Mouse (Mus musculus) B cell, adult 67 days (primary cell): ENCODE data around the gene Adal. TPM values are rescaled to one million over a fixed set of nuclear protein-coding genes. Genes with fewer than 3 reads are reported as not detected.

ENCODE experiments used
- total RNA-seq, 2 experiments: library from RNA; stranded (reverse); gene quantifications; 4 replicates each; pipeline ENCODE4 v1.2.4; 2023

The Adal gene
- 10 to 100 TPM; 17.0 to 21.0 TPM for total RNA-seq

DNA sequence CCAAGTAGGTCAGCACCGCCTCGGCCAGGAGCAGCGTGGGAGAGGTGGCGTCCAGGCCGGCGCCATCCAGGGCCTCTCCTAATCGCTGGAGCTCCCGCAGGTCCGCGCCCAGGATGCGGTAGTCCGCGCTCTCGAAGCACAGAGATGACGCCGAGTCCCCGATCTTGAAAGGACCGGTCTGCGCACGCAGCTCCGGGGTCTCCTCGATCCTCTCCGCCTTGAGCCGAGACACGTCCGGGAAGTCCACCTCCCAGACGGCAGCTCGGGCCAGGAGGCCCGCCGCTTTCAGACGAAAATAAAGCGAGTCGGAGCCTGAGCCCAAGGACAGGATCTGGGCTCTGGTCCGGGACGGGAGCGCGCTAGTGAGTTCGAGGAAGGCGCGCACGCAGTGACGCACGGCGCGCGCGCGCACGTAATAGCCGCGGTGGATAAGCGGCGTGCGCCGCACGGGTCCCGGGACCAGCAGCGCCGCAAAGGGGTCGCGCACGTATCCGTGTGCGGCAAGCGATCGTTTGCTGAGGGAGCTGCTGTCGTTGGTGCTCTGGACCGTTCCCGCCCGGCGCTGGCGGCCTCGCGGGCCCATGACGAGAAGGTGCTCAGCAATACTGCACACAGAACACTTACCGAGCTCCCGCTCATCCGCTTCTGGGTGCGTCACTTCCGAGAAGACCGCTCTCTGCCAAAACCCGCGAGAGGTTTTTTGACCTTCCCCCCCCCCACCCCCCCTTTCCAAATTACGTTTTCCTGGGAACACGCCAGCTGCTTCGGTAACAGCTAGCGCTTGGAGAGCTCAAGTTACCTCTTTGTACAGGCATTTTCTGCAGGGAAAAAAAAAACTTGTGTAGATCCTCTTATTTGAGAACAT lies at the start of gene Adal, which contains the start of gene Lcmt2:
TSS of gene Adal (plus strand) at position 411 of the 865 bp plus-strand sequence.
TSS of gene Lcmt2 (minus strand) at position 636 of the 865 bp plus-strand sequence.

DNA sequence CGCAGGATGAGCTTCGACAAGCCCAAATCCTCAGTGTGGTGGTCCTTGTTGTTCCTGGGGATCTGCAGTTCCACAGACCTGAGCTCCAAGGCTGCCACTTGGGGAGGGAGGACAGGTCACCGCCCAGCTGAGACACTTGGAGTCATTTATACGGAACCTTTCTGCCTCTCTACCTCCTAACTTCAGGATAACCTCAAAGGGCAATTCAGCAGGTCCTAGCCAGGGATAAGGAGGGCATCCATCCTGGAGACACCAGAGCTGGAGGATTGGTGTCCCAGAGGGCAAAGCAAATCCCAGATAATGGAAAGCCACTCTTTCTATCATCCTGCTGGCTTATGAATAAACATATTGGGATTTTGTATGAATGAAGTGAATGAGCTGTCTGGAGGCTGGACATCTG lies 30.5 kb upstream of the Adal start, which contains the start of gene Tgm7:
TSS of gene Tgm7 (minus strand) at position 101 of the 400 bp plus-strand sequence.

DNA sequence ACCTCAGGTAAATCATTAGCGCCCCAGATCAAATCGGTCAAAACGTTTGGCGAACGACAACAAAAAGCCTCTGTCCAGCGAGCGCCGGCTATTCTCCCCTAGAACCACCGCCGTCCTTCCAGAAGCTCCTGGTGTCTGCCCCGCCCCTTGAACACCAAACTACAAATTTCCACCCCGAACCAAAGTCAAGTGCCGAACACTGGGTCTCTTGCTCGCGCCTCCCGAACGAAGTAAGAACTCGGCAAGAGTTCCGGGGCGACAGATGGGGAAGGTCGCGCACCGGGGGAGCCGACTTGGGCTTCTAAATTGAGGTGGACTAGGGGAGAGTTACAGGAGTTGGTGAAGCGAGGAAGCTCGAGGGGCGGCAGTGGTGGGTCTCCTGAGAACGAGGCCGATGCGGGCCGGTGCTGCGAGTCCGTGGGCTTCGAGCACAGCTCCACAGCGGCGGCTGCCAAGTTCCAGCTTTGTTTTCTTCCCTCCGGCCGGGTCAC lies 30.3 kb downstream of the Adal start, which contains the start of gene Tubgcp4:
TSS of gene Tubgcp4 (plus strand) at position 174 of the 491 bp plus-strand sequence.

DNA sequence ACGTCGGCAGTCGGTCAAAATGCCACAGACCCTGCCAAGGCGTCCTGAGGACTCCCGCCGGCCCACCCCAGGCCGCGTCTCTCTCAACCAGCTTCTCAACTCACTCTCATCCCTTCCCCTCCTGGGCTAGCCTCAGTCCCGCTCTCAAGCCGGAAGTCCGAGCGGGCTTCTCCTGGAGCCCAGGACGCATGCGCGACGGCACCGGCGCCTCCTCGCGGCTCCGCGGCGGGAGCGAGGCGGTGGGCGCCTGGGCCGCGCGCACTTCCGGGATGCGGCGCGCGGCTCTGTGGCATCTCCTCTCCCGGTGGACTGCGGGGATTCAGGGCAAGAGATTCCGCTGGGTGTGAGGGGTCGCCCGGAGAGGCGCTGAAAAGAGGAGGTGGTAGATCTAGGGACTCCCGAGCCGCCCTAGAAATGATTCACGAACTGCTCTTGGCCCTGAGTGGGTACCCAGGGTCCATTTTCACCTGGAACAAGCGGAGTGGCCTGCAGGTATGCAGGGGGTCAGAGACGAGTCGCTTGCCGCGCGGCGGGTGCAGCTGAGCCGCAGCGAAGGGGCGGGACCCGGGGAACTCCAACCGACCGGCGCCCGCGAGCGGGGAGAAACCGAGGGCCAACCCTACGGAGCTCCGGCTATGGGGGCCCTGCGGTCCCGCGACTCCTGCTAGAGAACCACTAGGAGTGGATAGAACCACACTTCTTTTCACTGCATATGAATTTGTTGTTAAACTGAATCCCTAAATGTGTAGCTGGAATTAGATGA lies 30.9 kb downstream of the Adal start, which contains the start of gene Zscan29:
TSS of gene Zscan29 (minus strand) at position 146 of the 763 bp plus-strand sequence.

Other genes starting within 250 kb of the Adal start
- 10 to 100 TPM; 72.1 to 73.0 TPM for gene Ubr1, start 169.7 kb upstream of the Adal start, total RNA-seq
- 10 to 100 TPM; 21.9 to 30.0 TPM for gene Tmem62, start 163.4 kb upstream of the Adal start, total RNA-seq
- gene Ccndbp1, start 132.0 kb upstream of the Adal start, total RNA-seq: 10 to 100 TPM; 92.0 to 94.1 TPM
- not detected for gene Epb42, start 103.4 kb upstream of the Adal start, total RNA-seq
- not detected for gene Tgm5, start 54.6 kb upstream of the Adal start, total RNA-seq
- not detected for gene Tgm7, start 30.6 kb upstream of the Adal start, total RNA-seq
- gene Lcmt2, start 225 bp downstream of the Adal start, total RNA-seq: 1 to 10 TPM; 8.4 to 9.7 TPM
- 10 to 100 TPM; 94.6 to 98.7 TPM for gene Tubgcp4, start 30.2 kb downstream of the Adal start, total RNA-seq
- 10 to 100 TPM; 34.8 to 35.8 TPM for gene Zscan29, start 30.7 kb downstream of the Adal start, total RNA-seq
- 100 to 1,000 TPM; 105 to 109 TPM for gene Trp53bp1, start 131.0 kb downstream of the Adal start, total RNA-seq
- under 1 TPM in 1 of 2 experiments, not detected in 1; 0.09 TPM for gene Map1a, start 149.2 kb downstream of the Adal start, total RNA-seq
- 10 to 100 TPM; 30.0 to 32.7 TPM for gene Ppip5k1, start 215.0 kb downstream of the Adal start, total RNA-seq
- not detected for gene Ckmt1, start 217.3 kb downstream of the Adal start, total RNA-seq
- gene Strc, start 246.7 kb downstream of the Adal start, total RNA-seq: under 1 TPM in 1 of 2 experiments, not detected in 1; 0.18 TPM